Mouse (Mus musculus) liver, adult 2 months (tissue): ENCODE data around the gene Bnip3. TPM values are rescaled to one million over a fixed set of nuclear protein-coding genes. Genes with fewer than 3 reads are reported as not detected.

Experiments used
- DNase-seq: peaks from one replicate; pipeline ENCODE4 v3.0.0-alpha.2; 2011; ENCODE audit warnings: low read depth, low spot score; ENCODE audit errors: extremely low read depth
- H3K27ac ChIP-seq: fragments of 200-500 bp; replicated peaks from 2 replicates; pipeline ENCODE4 v1.5.1; 2012; ENCODE audit warnings: low read depth, mild to moderate bottlenecking, control low read depth, inconsistent platforms, low read length; ENCODE audit not compliant: insufficient read depth
- H3K27me3 ChIP-seq: fragments of 200-500 bp; 2 replicates; pipeline ENCODE4 v1.6.1; 2012; ENCODE audit warnings: mild to moderate bottlenecking, moderate library complexity, low read length, inconsistent platforms; ENCODE audit not compliant: control insufficient read depth, insufficient read depth
- H3K36me3 ChIP-seq: fragments of 200-500 bp; 2 replicates; pipeline ENCODE4 v1.6.1; 2012; ENCODE audit warnings: low read length, inconsistent platforms; ENCODE audit not compliant: control insufficient read depth, insufficient read depth
- H3K4me1 ChIP-seq: fragments of 200-500 bp; 2 replicates; pipeline ENCODE4 v1.6.1; 2011; ENCODE audit warnings: low read length; ENCODE audit not compliant: control insufficient read depth, insufficient read depth
- H3K4me3 ChIP-seq: fragments of 200-500 bp; 2 replicates; pipeline ENCODE4 v1.5.1; 2011; ENCODE audit warnings: low read depth, mild to moderate bottlenecking, control low read depth, low read length, moderate library complexity; ENCODE audit not compliant: insufficient read depth
- H3K79me2 ChIP-seq: fragments of 200-500 bp; 2 replicates; pipeline ENCODE4 v1.6.1; 2012; ENCODE audit warnings: inconsistent platforms, mild to moderate bottlenecking, low read length, moderate library complexity; ENCODE audit not compliant: control insufficient read depth, insufficient read depth
- H3K9ac ChIP-seq: fragments of 200-500 bp; 2 replicates; pipeline ENCODE4 v1.6.1; 2012; ENCODE audit warnings: low read depth, mild to moderate bottlenecking, control low read depth, inconsistent platforms, low read length
- CTCF ChIP-seq: fragments of 200-500 bp; IDR thresholded peaks from 2 replicates; pipeline ENCODE4 v1.5.1; 2011; ENCODE audit warnings: low read depth, low read length, control low read depth
- POLR2A ChIP-seq: fragments of 200-500 bp; IDR thresholded peaks from 2 replicates; pipeline ENCODE4 v1.6.1; 2011; ENCODE audit warnings: low read length, control low read depth; ENCODE audit not compliant: insufficient read depth; ENCODE audit errors: extremely low read depth
- WGBS: fragments of 180-500 bp; shearing (Covaris S2); methylation state at CpG from one replicate; pipeline ENCODE4 v1.1.7; 2018; 5-methylcytosine and 5-hydroxymethylcytosine counted together
- polyA plus RNA-seq: library from polyadenylated mRNA; depleted of rRNA; stranded (reverse); fragments of >200 nt; gene quantifications from 2 replicates; pipeline ENCODE4 v1.2.3, GENCODE M21; 2012
- total RNA-seq: library from RNA; depleted of rRNA; stranded (reverse); fragments of >200 nt; gene quantifications from 2 replicates; pipeline ENCODE4 v1.2.3, GENCODE M21; 2014

Gene Bnip3
- total and polyA plus RNA-seq, 2 experiments: 62.0 to 264 TPM

GRCm38 (mm10) chr7:138942301-138942700, 33.0 kb upstream of the Bnip3 start:
- TF ChIP-seq CTCF (no peak), POLR2A (no peak)
- DNase-seq: no peak
- H3K27me3 ChIP-seq: peaks cover 10% of the 10 kb centered on the region; the same call in 1 of the 2 replicates
- H3K79me2 ChIP-seq: no peaks in the 10 kb centered on the region
- H3K27ac ChIP-seq: no peak overlapping the region
- H3K4me1 ChIP-seq: no peaks in the 10 kb centered on the region
- no peak overlapping the region for H3K9ac ChIP-seq
- 87% methylated on average over 1 of the region's 1 CpGs for WGBS
- H3K36me3 ChIP-seq: no peaks in the 10 kb centered on the region
- no peak overlapping the region for H3K4me3 ChIP-seq

GRCm38 (mm10) chr7:138941571-138941970, 32.3 kb upstream of the Bnip3 start:
- H3K27me3 ChIP-seq: peaks cover 10% of the 10 kb centered on the region; the same call in 1 of the 2 replicates
- WGBS: 42% methylated on average over 5 of the region's 5 CpGs
- TF ChIP-seq CTCF (no peak), POLR2A (no peak)
- H3K27ac ChIP-seq: no peak overlapping the region
- H3K36me3 ChIP-seq: no peaks in the 10 kb centered on the region
- H3K4me1 ChIP-seq: no peaks in the 10 kb centered on the region
- no peak for DNase-seq
- no peak overlapping the region for H3K4me3 ChIP-seq
- H3K9ac ChIP-seq: no peak overlapping the region
- no peaks in the 10 kb centered on the region for H3K79me2 ChIP-seq

- Histone ChIP-seq H3K4me3 (no peak within 1 kb of the TSS), H3K27me3 (peaks cover 10% of the 10 kb centered on the region; the same call in 1 of the 2 replicates), H3K27ac (no peak within 1 kb of the TSS), H3K36me3 (no peaks in the 10 kb centered on the region), H3K79me2 (no peaks in the 10 kb centered on the region), H3K9ac (no peak within 1 kb of the TSS), H3K4me1 (no peaks in the 10 kb centered on the region)
- no peak for TF ChIP-seq POLR2A
- TF ChIP-seq CTCF: no peak
- no peak for DNase-seq
- 1% methylated on average over 77 of the region's 78 CpGs for WGBS
Measured at GRCm38 (mm10) chr7:138940612-138941461, 31.5 kb upstream of the Bnip3 start, which contains the start of gene Jakmip3. Gene Jakmip3 (plus strand): TSS chr7:138940730.

- H3K4me3 ChIP-seq: no peak overlapping the region
- H3K79me2 ChIP-seq: no peaks in the 10 kb centered on the region
- no peaks in the 10 kb centered on the region for H3K36me3 ChIP-seq
- TF ChIP-seq CTCF: no peak
- no peak for TF ChIP-seq POLR2A
- no peaks in the 10 kb centered on the region for H3K4me1 ChIP-seq
- H3K9ac ChIP-seq: no peak overlapping the region
- no peak for DNase-seq
- no peak overlapping the region for H3K27ac ChIP-seq
- WGBS: 2% methylated on average over 17 of the region's 17 CpGs
- peaks cover 10% of the 10 kb centered on the region; the same call in 1 of the 2 replicates for H3K27me3 ChIP-seq
Measured at GRCm38 (mm10) chr7:138940256-138940611, 30.9 kb upstream of the Bnip3 start.

GRCm38 (mm10) chr7:138938991-138939390, 29.7 kb upstream of the Bnip3 start:
- peaks cover 8% of the 10 kb centered on the region; the same call in 1 of the 2 replicates for H3K27me3 ChIP-seq
- 74% methylated on average over 7 of the region's 7 CpGs for WGBS

GRCm38 (mm10) chr7:138934523-138934922, 25.2 kb upstream of the Bnip3 start:
- 86% methylated on average over 3 of the region's 3 CpGs for WGBS
- no peak overlapping the region for H3K4me3 ChIP-seq
- H3K4me1 ChIP-seq: no peaks in the 10 kb centered on the region
- TF ChIP-seq CTCF: no peak
- TF ChIP-seq POLR2A: no peak
- no peaks in the 10 kb centered on the region; the same call in 1 of the 2 replicates for H3K27me3 ChIP-seq
- H3K27ac ChIP-seq: no peak overlapping the region
- no peak for DNase-seq
- H3K36me3 ChIP-seq: no peaks in the 10 kb centered on the region
- H3K9ac ChIP-seq: no peak overlapping the region
- H3K79me2 ChIP-seq: no peaks in the 10 kb centered on the region

More at GRCm38 (mm10) chr7:138938991-138939390, 29.7 kb upstream of the Bnip3 start:
- DNase-seq: no peak
- H3K9ac ChIP-seq: no peak overlapping the region
- no peaks in the 10 kb centered on the region for H3K36me3 ChIP-seq
- no peak overlapping the region for H3K4me3 ChIP-seq
- H3K27ac ChIP-seq: no peak overlapping the region
- TF ChIP-seq CTCF (no peak), POLR2A (no peak)
- H3K4me1 ChIP-seq: no peaks in the 10 kb centered on the region
- no peaks in the 10 kb centered on the region for H3K79me2 ChIP-seq
